Mouse (Mus musculus): ENCODE measurements around the gene Znrf1. TPM values are rescaled to one million over a fixed set of nuclear protein-coding genes. Genes with fewer than 3 reads are reported as not detected.
A peak's percentile ranks its signal among the peaks of the same experiment; 100 is the strongest.

Gene Znrf1
- total and polyA plus RNA-seq, 3 experiments = 9.3 to 21.2 (median 9.5) TPM

DNA sequence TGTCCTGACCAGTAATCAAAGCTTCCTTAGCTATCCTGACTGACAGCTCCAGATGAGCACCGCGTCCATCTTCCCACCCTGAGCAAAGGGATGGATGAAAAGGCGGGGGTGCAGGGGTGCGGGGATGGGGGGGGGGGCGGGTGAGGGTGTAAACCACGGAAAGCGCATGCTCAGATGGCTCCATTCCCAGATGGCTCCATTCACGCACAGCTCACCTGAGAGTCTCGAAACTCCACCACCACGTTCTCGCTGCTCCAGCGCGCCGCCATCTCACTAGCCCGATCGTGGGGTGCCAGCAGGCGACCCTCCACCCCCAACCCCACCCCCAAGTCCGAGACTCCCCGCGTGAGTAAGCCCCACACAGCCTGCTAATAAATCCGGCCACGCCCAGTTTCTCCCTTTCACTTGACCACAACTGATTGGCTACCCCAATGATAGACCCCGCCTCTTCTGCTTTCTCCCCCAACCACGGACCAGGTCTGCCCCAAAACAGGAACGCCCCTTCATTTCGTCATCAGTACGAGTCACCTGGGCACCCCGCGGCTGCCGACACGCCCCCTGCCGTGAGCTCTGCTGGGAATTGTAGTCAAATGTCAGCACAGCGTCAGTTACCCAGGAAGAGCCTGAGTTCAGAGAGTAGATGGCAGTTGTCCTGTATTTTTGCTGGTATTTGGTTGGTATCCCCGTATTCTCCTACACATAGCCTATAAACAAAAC lies 14.0 kb upstream of the Znrf1 start, which contains the start of gene Wdr59:
Gene Wdr59, minus strand, starts transcription at position 380 of the 717 bp plus-strand sequence.
- peak within 1 kb of the TSS; percentile 58 to 82 (median 77) for H3K4me3 ChIP-seq (replicated peaks in 1 of 3; ENCODE audit: low read depth in 2 of 3, low read length in 2 of 3, poor library complexity in 1 of 3)
- H3K79me2 ChIP-seq (replicated peaks; ENCODE audit: control insufficient read depth, extremely low read depth, insufficient read depth, poor library complexity, severe bottlenecking) = peaks cover 7% of the 10 kb centered on the region
- H3K9me3 ChIP-seq (replicated peaks; ENCODE audit: low read length) = peaks cover 7% of the 10 kb centered on the region
- H3K27ac ChIP-seq (ENCODE audit: insufficient read depth, low read depth) = no peak within 1 kb of the TSS
- in situ Hi-C loops (cut with MboI; ENCODE audit: low pct_ligation_motif_present, low pct_unique_long_range_greater_than_20kb, low sequenced_read_pairs) = no loop called here
- peak within 1 kb of the TSS; percentile 69 for H3K9ac ChIP-seq (ENCODE audit: insufficient read depth, low read depth)
- peaks cover 0 to 5% of the 10 kb centered on the region in 2 experiments for H3K36me3 ChIP-seq (replicated peaks in 1 of 2; ENCODE audit: control insufficient read depth in 1 of 2, insufficient read depth in 1 of 2, low read length in 1 of 2)
- H3K27me3 ChIP-seq (replicated peaks) = no peaks in the 10 kb centered on the region
- peak; percentile 75 for TF ChIP-seq POLR2A (IDR thresholded peaks at IDR 0.05; ENCODE audit: low read depth, low read length)
- no peak for TF ChIP-seq RAD21 (IDR thresholded peaks at IDR 0.05; ENCODE audit: low read depth, low read length)
- TF ChIP-seq HCFC1 (IDR thresholded peaks at IDR 0.05; ENCODE audit: low read depth, low read length) = peak; percentile 100
- TF ChIP-seq ZNF384 (IDR thresholded peaks at IDR 0.05; ENCODE audit: low read depth, low read length) = peak; percentile 25; the same call in 1 of the 2 replicates
- no peak; the same call in 1 of the 2 replicates for TF ChIP-seq BHLHE40 (IDR thresholded peaks at IDR 0.05; ENCODE audit: low read depth, low read length)
- TF ChIP-seq ZKSCAN1 (IDR thresholded peaks at IDR 0.05; ENCODE audit: borderline replicate concordance, low read depth, low read length) = no peak
- TF ChIP-seq ETS1 (conservative IDR thresholded peaks at IDR 0.05; ENCODE audit: low read depth, low read length) = no peak
- no peak for TF ChIP-seq MAFK (IDR thresholded peaks at IDR 0.05; ENCODE audit: insufficient replicate concordance, low read length)
- no peak for TF ChIP-seq E2F4 (IDR thresholded peaks at IDR 0.05; ENCODE audit: insufficient replicate concordance, low read depth, low read length)
- 0 out of 2 replicates have a peak, but pooled peaks have one; percentile 35 for TF ChIP-seq POLR2AphosphoS2 (IDR thresholded peaks at IDR 0.05; ENCODE audit: low read depth, low read length)
- TF ChIP-seq GABPA (IDR thresholded peaks at IDR 0.05; ENCODE audit: insufficient replicate concordance, low read depth, low read length) = peak; percentile 69; the same call in 1 of the 2 replicates
- peak; percentile 37; the same call in 1 of the 2 replicates for TF ChIP-seq MEF2A (IDR thresholded peaks at IDR 0.05; ENCODE audit: borderline replicate concordance, low read depth, low read length)
- peak; percentile 70 for TF ChIP-seq USF1 (IDR thresholded peaks at IDR 0.05; ENCODE audit: low read depth, low read length)
- TF ChIP-seq RCOR1 (conservative IDR thresholded peaks at IDR 0.05; ENCODE audit: low read depth, low read length) = no peak
- no peak; the same call in 1 of the 2 replicates for TF ChIP-seq JUND (conservative IDR thresholded peaks at IDR 0.05; ENCODE audit: low read depth, low read length)
- TF ChIP-seq NELFE (IDR thresholded peaks at IDR 0.05; ENCODE audit: low read depth, low read length) = peak; percentile 87
- no peak for TF ChIP-seq SMC3 (IDR thresholded peaks at IDR 0.05; ENCODE audit: low read depth, low read length)
- peak; percentile 96 for TF ChIP-seq KAT2A (IDR thresholded peaks at IDR 0.05; ENCODE audit: insufficient replicate concordance, low read length)
- no peak for TF ChIP-seq EP300 (IDR thresholded peaks at IDR 0.05; ENCODE audit: low read length)
- peak; percentile 66 for TF ChIP-seq CHD2 (IDR thresholded peaks at IDR 0.05; ENCODE audit: low read length)
- TF ChIP-seq MYC (IDR thresholded peaks at IDR 0.05; ENCODE audit: low read depth, low read length) = no peak
- TF ChIP-seq TCF12 (IDR thresholded peaks at IDR 0.05; ENCODE audit: low read depth, low read length) = peak; percentile 79
- no peak for TF ChIP-seq PAX5 (IDR thresholded peaks at IDR 0.05; ENCODE audit: low read length)
- peak; percentile 77 for TF ChIP-seq MAZ (IDR thresholded peaks at IDR 0.05; ENCODE audit: low read depth, low read length)
- no peak for TF ChIP-seq UBTF (IDR thresholded peaks at IDR 0.05; ENCODE audit: low read depth, low read length)
- TF ChIP-seq ZC3H11A (IDR thresholded peaks at IDR 0.05; ENCODE audit: low read depth, low read length) = no peak
- no peak for TF ChIP-seq JUN (IDR thresholded peaks at IDR 0.05; ENCODE audit: insufficient read depth, low read depth, low read length)
- TF ChIP-seq MAX (IDR thresholded peaks at IDR 0.05; ENCODE audit: low read length) = peak; percentile 55; the same call in 1 of the 2 replicates
- peak; percentile 47 for TF ChIP-seq NRF1 (IDR thresholded peaks at IDR 0.05; ENCODE audit: low read depth, low read length)
- peak; percentile 78 for TF ChIP-seq SIN3A (IDR thresholded peaks at IDR 0.05; ENCODE audit: low read length)
- TF ChIP-seq USF2 (conservative IDR thresholded peaks at IDR 0.05; ENCODE audit: low read depth, low read length) = peak; percentile 31; the same call in 1 of the 2 replicates
- 0 out of 2 replicates have a peak, but pooled peaks have one; percentile 37 for TF ChIP-seq ZMIZ1 (IDR thresholded peaks at IDR 0.05; ENCODE audit: low read depth, low read length)
- peak; percentile 52; the same call in 1 of the 2 replicates for TF ChIP-seq TBP (conservative IDR thresholded peaks at IDR 0.05; ENCODE audit: low read depth, low read length)
- peak; percentile 95 for TF ChIP-seq ELF1 (IDR thresholded peaks at IDR 0.05; ENCODE audit: low read depth, low read length)
- no peak for TF ChIP-seq CTCF (conservative IDR thresholded peaks at IDR 0.05 in 1 of 2, IDR thresholded peaks at IDR 0.05 in 1 of 2; ENCODE audit: low read depth in 2 of 2, low read length in 2 of 2)
- peak; percentile 45; the same call in 1 of the 2 replicates for TF ChIP-seq IRF4 (IDR thresholded peaks at IDR 0.05; ENCODE audit: low read depth, low read length)
- TF ChIP-seq MXI1 (IDR thresholded peaks at IDR 0.05; ENCODE audit: low read depth, low read length) = peak; percentile 73
- no peak for TF ChIP-seq CHD1 (IDR thresholded peaks at IDR 0.05; ENCODE audit: low read depth, low read length)
- peak; percentile 99 for DNase-seq (ENCODE audit: extremely low read depth)
- H3K4me2 ChIP-seq (ENCODE audit: insufficient read depth, low read depth, poor library complexity, severe bottlenecking) = peak within 1 kb of the TSS; percentile 95
- dilution Hi-C loops (cut with MboI; ENCODE audit: extremely low pct_ligation_motif_present, extremely low pct_unique_long_range_greater_than_20kb, low sequenced_read_pairs) = no loop called here
- peaks cover 0 to 35% of the 10 kb centered on the region in 2 experiments; a peak in 2 of 4 replicates for H3K4me1 ChIP-seq (ENCODE audit: control insufficient read depth in 1 of 2, insufficient read depth in 2 of 2)
